Mouse (Mus musculus): ENCODE data around the gene Zfp189. TPM values are rescaled to one million over a fixed set of nuclear protein-coding genes. Genes with fewer than 3 reads are reported as not detected.
"Not testable (repeated sequence)": the region's sequence is repeated elsewhere in the genome, so short reads cannot be mapped to it uniquely, and the experiment has no call there.

The Zfp189 gene
- total RNA-seq, 2 experiments from 2014 or later = 13.6 to 20.3 TPM

GRCm38 (mm10) chr4:49506386-49506785 lies 14.6 kb upstream of the Zfp189 start, which contains the start of gene Baat:
Baat (minus strand) TSS chr4:49506557.
- Histone ChIP-seq H3K27ac (no peak within 1 kb of the TSS), H3K4me3 (no peak within 1 kb of the TSS)
- TF ChIP-seq CTCF (IDR thresholded peaks at IDR 0.05) = no peak
- intact Hi-C loops (cut with DNase I) = no loop called here
- DNase-seq (ENCODE audit: extremely low spot score in 1 of 2, low spot score in 2 of 2) = no peak

- H3K4me3 ChIP-seq = no peak overlapping the region
- TF ChIP-seq CTCF (IDR thresholded peaks at IDR 0.05) = no peak
- no peak overlapping the region for H3K27ac ChIP-seq
- intact Hi-C loops (cut with DNase I) = no loop called here
- no peak for DNase-seq (ENCODE audit: extremely low spot score in 1 of 2, low spot score in 2 of 2)
These were observed 11.8 kb upstream of the Zfp189 start for GRCm38 (mm10) chr4:49509183-49509582.

- DNase-seq (ENCODE audit: extremely low spot score in 1 of 2, low spot score in 2 of 2); H3K4me3 ChIP-seq; intact Hi-C loops (cut with DNase I); H3K27ac ChIP-seq: not testable (repeated sequence)
These were observed 10.6 kb upstream of the Zfp189 start for GRCm38 (mm10) chr4:49510236-49510835.

GRCm38 (mm10) chr4:49512636-49513035 lies 8.3 kb upstream of the Zfp189 start:
- Histone ChIP-seq H3K4me3 (no peak overlapping the region), H3K27ac (no peak overlapping the region)
- intact Hi-C loops (cut with DNase I) = no loop called here
- no peak for DNase-seq (ENCODE audit: extremely low spot score in 1 of 2, low spot score in 2 of 2)
- no peak for TF ChIP-seq CTCF (IDR thresholded peaks at IDR 0.05)

- intact Hi-C loops (cut with DNase I) = no loop called here
- no peak for DNase-seq (ENCODE audit: extremely low spot score in 1 of 2, low spot score in 2 of 2)
- no peak for TF ChIP-seq CTCF (IDR thresholded peaks at IDR 0.05)
- Histone ChIP-seq H3K27ac (no peak overlapping the region), H3K4me3 (no peak overlapping the region)
These were observed 6.5 kb upstream of the Zfp189 start for GRCm38 (mm10) chr4:49514441-49514840.

- intact Hi-C loops (cut with DNase I) = no loop called here
- no peak; the same call in 1 of the 2 replicates for TF ChIP-seq CTCF (IDR thresholded peaks at IDR 0.05)
- no peak for DNase-seq (ENCODE audit: extremely low spot score in 1 of 2, low spot score in 2 of 2)
- Histone ChIP-seq H3K4me3 (no peak overlapping the region), H3K27ac (no peak overlapping the region)
These were observed 1.5 kb upstream of the Zfp189 start for GRCm38 (mm10) chr4:49519476-49519875.

- Histone ChIP-seq H3K4me3 (peak overlapping the region; percentile 93), H3K27ac (peak overlapping the region; percentile 84)
- TF ChIP-seq CTCF (IDR thresholded peaks at IDR 0.05) = no peak; the same call in 1 of the 2 replicates
- intact Hi-C loops (cut with DNase I) = loop anchor here (1.0 to 10.0 kb wide), 2 partner anchors 111 to 1047 kb away; partner anchors contain the start of genes Rnf20 and Tex10
- no peak for DNase-seq (ENCODE audit: extremely low spot score in 1 of 2, low spot score in 2 of 2)
These were observed 370 bp downstream of the Zfp189 start for GRCm38 (mm10) chr4:49521346-49521745.

GRCm38 (mm10) chr4:49522576-49522975 lies 1.6 kb downstream of the Zfp189 start:
- H3K27ac ChIP-seq = peak overlapping the region; percentile 56
- H3K4me3 ChIP-seq = peak overlapping the region; percentile 93
- peak; percentile 81 to 85 for DNase-seq (ENCODE audit: extremely low spot score in 1 of 2, low spot score in 2 of 2)
- intact Hi-C loops (cut with DNase I) = loop anchor here (2.0 to 10.0 kb wide), 2 partner anchors 74 to 1048 kb away; partner anchors contain the start of genes Tex10 and Tmem246
- no peak for TF ChIP-seq CTCF (IDR thresholded peaks at IDR 0.05)

GRCm38 (mm10) chr4:49535036-49535435 lies 14.1 kb downstream of the Zfp189 start:
- no peak for DNase-seq (ENCODE audit: extremely low spot score in 1 of 2, low spot score in 2 of 2)
- no peak for TF ChIP-seq CTCF (IDR thresholded peaks at IDR 0.05)
- no peak overlapping the region for H3K27ac ChIP-seq
- intact Hi-C loops (cut with DNase I) = no loop called here
- no peak overlapping the region for H3K4me3 ChIP-seq

- no peak overlapping the region for H3K4me3 ChIP-seq
- DNase-seq (ENCODE audit: extremely low spot score in 1 of 2, low spot score in 2 of 2) = no peak
- no peak for TF ChIP-seq CTCF (IDR thresholded peaks at IDR 0.05)
- intact Hi-C loops (cut with DNase I) = no loop called here
- no peak overlapping the region for H3K27ac ChIP-seq
These were observed 14.8 kb downstream of the Zfp189 start for GRCm38 (mm10) chr4:49535675-49536294.

- no peak for DNase-seq (ENCODE audit: extremely low spot score in 1 of 2, low spot score in 2 of 2)
- H3K27ac ChIP-seq = no peak overlapping the region
- intact Hi-C loops (cut with DNase I) = no loop called here
- no peak overlapping the region for H3K4me3 ChIP-seq
- TF ChIP-seq CTCF (IDR thresholded peaks at IDR 0.05) = no peak
These were observed 15.7 kb downstream of the Zfp189 start for GRCm38 (mm10) chr4:49536671-49537070.

GRCm38 (mm10) chr4:49539665-49540064 lies 18.7 kb downstream of the Zfp189 start:
- no peak overlapping the region for H3K27ac ChIP-seq
- no peak overlapping the region for H3K4me3 ChIP-seq
- intact Hi-C loops (cut with DNase I) = no loop called here
- DNase-seq (ENCODE audit: extremely low spot score in 1 of 2, low spot score in 2 of 2) = no peak
- no peak for TF ChIP-seq CTCF (IDR thresholded peaks at IDR 0.05)

GRCm38 (mm10) chr4:49540966-49541365 lies 20.0 kb downstream of the Zfp189 start:
- Histone ChIP-seq H3K27ac (no peak overlapping the region), H3K4me3 (no peak overlapping the region)
- no peak for DNase-seq (ENCODE audit: extremely low spot score in 1 of 2, low spot score in 2 of 2)
- intact Hi-C loops (cut with DNase I) = no loop called here
- no peak for TF ChIP-seq CTCF (IDR thresholded peaks at IDR 0.05)

Data from left cerebral cortex, adult 2 months (tissue).